Mouse (Mus musculus) liver, embryonic 14.5 days (tissue): Measurements from ENCODE around the gene Hsp90ab1.

ENCODE experiments used
- CTCF ChIP-seq: IDR thresholded peaks from 2 replicates; pipeline ENCODE4 v1.5.1; 2016; ENCODE audit warnings: antibody characterized with exemption, low read depth, control low read depth
- EP300 ChIP-seq: IDR thresholded peaks from 2 replicates; pipeline ENCODE4 v1.6.1; 2016; ENCODE audit warnings: antibody characterized with exemption, low read depth

DNA sequence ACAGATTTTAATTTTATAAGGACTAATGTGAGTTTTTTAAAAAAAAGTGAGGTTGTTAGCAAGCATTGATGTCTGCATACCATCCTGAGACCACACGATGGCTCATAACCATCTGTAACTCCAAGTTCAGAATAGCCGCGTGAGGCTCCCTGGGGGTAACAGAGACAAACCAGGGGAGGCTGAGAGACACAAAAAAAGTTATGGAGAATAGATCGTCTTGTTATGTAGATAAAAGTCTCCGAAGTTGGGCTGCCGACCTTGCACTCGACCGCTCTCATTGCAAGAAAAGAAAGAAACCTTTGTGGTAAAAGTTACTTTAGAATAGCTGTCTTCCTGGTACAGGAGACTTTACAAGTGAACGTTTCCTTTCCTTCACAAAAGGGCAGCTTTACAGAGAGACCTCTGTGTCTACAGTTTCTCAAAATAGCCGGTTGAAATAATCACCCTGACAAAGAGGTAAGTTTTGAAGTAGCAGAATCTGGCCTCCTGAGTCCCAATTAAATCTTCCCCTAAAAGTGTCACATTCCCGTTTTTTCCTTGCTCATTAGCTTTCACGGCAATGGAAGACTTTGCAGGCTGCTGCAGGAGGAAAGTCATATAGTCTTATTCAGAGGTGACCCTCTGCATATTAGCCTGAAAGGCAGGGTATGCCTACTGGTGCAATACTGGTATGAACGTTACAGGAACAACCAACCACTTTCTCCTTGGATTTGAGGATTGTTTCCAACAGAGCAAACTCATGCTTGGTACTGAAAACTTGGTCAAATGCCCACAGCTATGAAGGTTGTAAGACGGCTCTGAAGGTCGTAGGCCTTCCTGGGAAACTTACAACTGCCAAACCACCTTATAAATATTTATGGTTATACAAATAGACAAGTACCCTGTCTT is 34.2 kb upstream of the Hsp90ab1 start:
- TF ChIP-seq CTCF (no peak), EP300 (no peak)
